Mouse (Mus musculus): ENCODE results near the gene Bicra. TPM values are rescaled to one million over a fixed set of nuclear protein-coding genes. Genes with fewer than 3 reads are reported as not detected.

The Bicra gene
- polyA plus RNA-seq, 1 experiment from 2014 or later, result 6.7 TPM

DNA sequence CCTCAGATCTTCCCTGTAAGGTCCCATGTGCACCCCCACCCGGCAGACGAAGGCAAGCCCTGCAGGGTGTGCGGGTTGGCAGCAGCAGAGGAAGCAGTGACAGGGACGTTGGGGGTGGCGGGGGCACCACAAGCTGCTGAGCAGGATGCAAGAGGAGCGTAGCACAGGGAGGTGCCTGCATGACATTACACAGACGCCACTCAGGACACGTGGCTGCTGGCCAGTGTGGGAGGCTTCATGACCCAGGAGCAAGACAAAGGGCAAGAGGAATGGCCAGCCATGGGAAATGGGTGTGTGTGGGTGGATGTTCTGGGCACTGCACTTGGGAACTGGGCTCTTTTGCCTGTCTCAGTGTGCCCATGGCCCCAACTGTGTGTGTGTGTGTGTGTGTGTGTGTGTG lies 67.5 kb downstream of the Bicra start:
- Histone ChIP-seq H3K4me2 (ENCODE audit: low read depth, low read length) (no peak overlapping the region), H3K9ac (ENCODE audit: low read depth, low read length) (no peak overlapping the region), H3K4me3 (ENCODE audit: low read depth, low read length) (no peak overlapping the region), H3K9me3 (ENCODE audit: control insufficient read depth, low read length) (no peaks in the 10 kb centered on the region), H3K27me3 (replicated peaks; ENCODE audit: control insufficient read depth, insufficient read depth, low read length) (no peaks in the 10 kb centered on the region), H3K36me3 (ENCODE audit: control insufficient read depth, insufficient read depth, low read length) (peaks cover 57% of the 10 kb centered on the region), H3K27ac (replicated peaks; ENCODE audit: low read depth, low read length) (no peak overlapping the region), H3K4me1 (ENCODE audit: control insufficient read depth, insufficient read depth, low read length) (no peaks in the 10 kb centered on the region)
- DNase-seq (ENCODE audit: low spot score) (no peak), ATAC-seq (ENCODE audit: low read depth) (no peak)
- WGBS, result 88% methylated on average over 8 of the region's 8 CpGs

DNA sequence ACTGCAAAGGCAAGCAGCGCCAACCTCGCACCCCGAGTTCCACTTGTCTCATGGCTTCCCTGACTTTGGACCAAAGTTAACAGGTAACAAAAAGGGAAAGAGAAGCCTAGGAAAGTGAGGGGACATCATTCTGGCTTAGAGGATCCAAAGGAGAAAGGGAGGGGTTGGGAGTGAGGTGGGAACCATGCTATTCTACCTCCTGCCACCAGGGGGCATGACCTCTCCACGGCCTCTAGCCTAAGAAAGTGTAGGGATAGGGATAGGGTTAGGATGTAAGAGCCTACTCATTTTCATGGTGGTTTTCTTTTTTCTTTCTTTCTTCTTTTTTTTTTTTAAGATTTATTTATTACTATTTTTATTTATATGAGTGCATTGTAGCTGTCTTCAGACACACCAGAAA lies 71.8 kb downstream of the Bicra start:
- no peak for DNase-seq (ENCODE audit: low spot score)
- Histone ChIP-seq H3K9ac (ENCODE audit: low read depth, low read length) (no peak overlapping the region), H3K9me3 (ENCODE audit: control insufficient read depth, low read length) (no peaks in the 10 kb centered on the region), H3K36me3 (ENCODE audit: control insufficient read depth, insufficient read depth, low read length) (peaks cover 87% of the 10 kb centered on the region), H3K27me3 (replicated peaks; ENCODE audit: control insufficient read depth, insufficient read depth, low read length) (no peaks in the 10 kb centered on the region), H3K27ac (replicated peaks; ENCODE audit: low read depth, low read length) (no peak overlapping the region), H3K4me3 (ENCODE audit: low read depth, low read length) (no peak overlapping the region), H3K4me2 (ENCODE audit: low read depth, low read length) (no peak overlapping the region), H3K4me1 (ENCODE audit: control insufficient read depth, insufficient read depth, low read length) (no peaks in the 10 kb centered on the region)
- ATAC-seq (ENCODE audit: low read depth), result peak; percentile 34; the same call in 1 of the 2 replicates
- 78% methylated on average over 4 of the region's 4 CpGs for WGBS

DNA sequence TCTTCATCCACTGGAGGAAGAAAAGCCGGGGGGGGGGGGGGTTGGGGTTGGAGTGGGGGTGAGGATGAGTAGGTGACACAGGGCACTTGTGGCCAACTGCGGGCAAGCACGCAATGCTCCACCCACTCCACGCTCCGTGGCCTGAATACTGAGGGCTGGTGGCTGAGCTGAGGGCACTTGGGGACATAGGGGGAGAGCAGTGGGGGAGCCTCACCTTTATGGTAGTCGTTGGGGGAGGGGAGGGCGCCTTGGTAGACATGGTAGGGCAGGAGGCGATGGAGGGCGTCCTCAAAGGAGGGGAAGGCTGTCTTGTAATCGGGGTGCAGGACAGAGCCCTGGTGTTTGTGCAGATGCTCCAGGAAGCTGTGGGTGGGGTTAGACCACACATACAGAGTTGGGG lies 72.3 kb downstream of the Bicra start:
- no peaks in the 10 kb centered on the region for H3K4me1 ChIP-seq (ENCODE audit: control insufficient read depth, insufficient read depth, low read length)
- no peak overlapping the region for H3K4me3 ChIP-seq (ENCODE audit: low read depth, low read length)
- no peak overlapping the region for H3K27ac ChIP-seq (replicated peaks; ENCODE audit: low read depth, low read length)
- DNase-seq (ENCODE audit: low spot score) (no peak), ATAC-seq (ENCODE audit: low read depth) (no peak)
- no peaks in the 10 kb centered on the region for H3K27me3 ChIP-seq (replicated peaks; ENCODE audit: control insufficient read depth, insufficient read depth, low read length)
- no peak overlapping the region for H3K4me2 ChIP-seq (ENCODE audit: low read depth, low read length)
- no peaks in the 10 kb centered on the region for H3K9me3 ChIP-seq (ENCODE audit: control insufficient read depth, low read length)
- 92% methylated on average over 9 of the region's 10 CpGs for WGBS
- H3K36me3 ChIP-seq (ENCODE audit: control insufficient read depth, insufficient read depth, low read length), result peaks cover 87% of the 10 kb centered on the region
- H3K9ac ChIP-seq (ENCODE audit: low read depth, low read length), result no peak overlapping the region

DNA sequence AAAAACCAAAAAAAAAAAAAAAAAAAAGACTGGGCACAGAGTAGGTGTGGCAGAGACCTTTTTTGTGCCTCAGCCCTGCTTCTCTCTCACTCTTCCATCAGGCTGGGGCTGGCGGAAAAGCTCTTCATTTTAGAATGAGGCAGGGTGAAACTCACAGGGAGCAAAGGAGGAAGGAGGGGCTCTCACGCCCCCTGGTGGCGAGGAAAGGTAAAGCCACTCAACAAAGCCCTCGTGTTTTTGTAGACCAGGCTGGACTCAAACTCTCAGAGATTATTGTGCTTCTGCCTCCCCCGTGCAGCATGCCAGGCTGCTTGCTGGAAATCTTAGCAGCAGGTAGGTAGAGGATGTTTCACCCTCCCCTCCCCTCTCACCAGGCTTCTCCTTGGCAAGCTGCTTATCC lies 73.0 kb downstream of the Bicra start:
- Histone ChIP-seq H3K4me2 (ENCODE audit: low read depth, low read length) (no peak overlapping the region), H3K27ac (replicated peaks; ENCODE audit: low read depth, low read length) (no peak overlapping the region), H3K4me3 (ENCODE audit: low read depth, low read length) (no peak overlapping the region), H3K36me3 (ENCODE audit: control insufficient read depth, insufficient read depth, low read length) (peaks cover 89% of the 10 kb centered on the region), H3K27me3 (replicated peaks; ENCODE audit: control insufficient read depth, insufficient read depth, low read length) (no peaks in the 10 kb centered on the region), H3K9ac (ENCODE audit: low read depth, low read length) (no peak overlapping the region), H3K9me3 (ENCODE audit: control insufficient read depth, low read length) (no peaks in the 10 kb centered on the region), H3K4me1 (ENCODE audit: control insufficient read depth, insufficient read depth, low read length) (no peaks in the 10 kb centered on the region)
- ATAC-seq (ENCODE audit: low read depth) (no peak), DNase-seq (ENCODE audit: low spot score) (no peak)
- 61% methylated on average over 5 of the region's 5 CpGs for WGBS

DNA sequence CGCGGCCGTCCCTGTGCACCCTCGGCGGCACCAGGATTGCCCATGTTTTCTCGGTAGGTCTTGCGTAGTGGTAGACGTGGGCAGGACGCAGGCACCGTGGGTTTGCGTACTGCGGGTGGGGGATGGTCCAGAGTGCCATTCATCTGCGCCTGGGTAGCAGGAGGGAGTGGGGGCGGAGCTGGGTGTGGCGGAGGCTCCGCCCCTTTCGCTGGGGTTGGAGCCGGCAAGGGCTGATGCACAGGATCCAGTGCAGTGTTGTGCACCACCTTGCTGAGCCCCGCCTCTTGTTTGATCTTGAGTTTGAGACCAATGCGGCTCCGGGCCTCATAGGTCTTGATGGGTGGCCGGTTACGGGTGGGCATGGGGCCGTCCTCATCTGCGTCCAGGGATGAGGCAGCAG lies 75.5 kb downstream of the Bicra start:
- Histone ChIP-seq H3K9ac (ENCODE audit: low read depth, low read length) (no peak overlapping the region), H3K27ac (replicated peaks; ENCODE audit: low read depth, low read length) (no peak overlapping the region)
- no peak for ATAC-seq (ENCODE audit: low read depth)

DNA sequence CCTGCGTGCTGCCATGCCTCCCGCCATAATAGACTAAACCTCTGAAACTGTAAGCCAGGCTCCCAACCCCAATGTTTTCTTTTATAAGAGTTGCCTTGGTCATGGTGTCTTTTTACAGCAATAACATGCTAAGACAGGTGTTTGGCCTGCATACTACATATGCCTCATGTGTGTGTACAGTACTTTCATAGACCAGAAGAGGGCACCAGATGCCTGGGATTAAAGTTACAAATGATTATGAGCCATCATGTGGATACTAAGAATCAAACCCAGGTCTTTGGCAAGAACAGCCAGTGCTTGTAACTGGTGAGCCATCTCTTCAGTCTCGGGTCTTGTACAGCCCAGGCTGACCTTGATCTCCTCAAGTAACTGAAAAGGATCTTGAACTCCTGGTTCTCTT lies 78.0 kb downstream of the Bicra start:
- Histone ChIP-seq H3K4me2 (ENCODE audit: low read depth, low read length) (no peak overlapping the region), H3K9me3 (ENCODE audit: control insufficient read depth, low read length) (no peaks in the 10 kb centered on the region), H3K4me3 (ENCODE audit: low read depth, low read length) (no peak overlapping the region), H3K27ac (replicated peaks; ENCODE audit: low read depth, low read length) (no peak overlapping the region), H3K9ac (ENCODE audit: low read depth, low read length) (no peak overlapping the region), H3K4me1 (ENCODE audit: control insufficient read depth, insufficient read depth, low read length) (peaks cover 9% of the 10 kb centered on the region; the same call in 1 of the 2 replicates), H3K27me3 (replicated peaks; ENCODE audit: control insufficient read depth, insufficient read depth, low read length) (no peaks in the 10 kb centered on the region), H3K36me3 (ENCODE audit: control insufficient read depth, insufficient read depth, low read length) (peaks cover 49% of the 10 kb centered on the region)
- ATAC-seq (ENCODE audit: low read depth) (no peak), DNase-seq (ENCODE audit: low spot score) (no peak)
- 89% methylated on average over 3 of the region's 3 CpGs for WGBS

More for the DNA sequence above, 75.5 kb downstream of the Bicra start:
- Histone ChIP-seq H3K4me2 (ENCODE audit: low read depth, low read length) (no peak overlapping the region), H3K4me3 (ENCODE audit: low read depth, low read length) (no peak overlapping the region), H3K4me1 (ENCODE audit: control insufficient read depth, insufficient read depth, low read length) (no peaks in the 10 kb centered on the region), H3K27me3 (replicated peaks; ENCODE audit: control insufficient read depth, insufficient read depth, low read length) (no peaks in the 10 kb centered on the region), H3K9me3 (ENCODE audit: control insufficient read depth, low read length) (no peaks in the 10 kb centered on the region), H3K36me3 (ENCODE audit: control insufficient read depth, insufficient read depth, low read length) (peaks cover 67% of the 10 kb centered on the region)
- no peak for DNase-seq (ENCODE audit: low spot score)
- 70% methylated on average over 25 of the region's 25 CpGs for WGBS

DNA sequence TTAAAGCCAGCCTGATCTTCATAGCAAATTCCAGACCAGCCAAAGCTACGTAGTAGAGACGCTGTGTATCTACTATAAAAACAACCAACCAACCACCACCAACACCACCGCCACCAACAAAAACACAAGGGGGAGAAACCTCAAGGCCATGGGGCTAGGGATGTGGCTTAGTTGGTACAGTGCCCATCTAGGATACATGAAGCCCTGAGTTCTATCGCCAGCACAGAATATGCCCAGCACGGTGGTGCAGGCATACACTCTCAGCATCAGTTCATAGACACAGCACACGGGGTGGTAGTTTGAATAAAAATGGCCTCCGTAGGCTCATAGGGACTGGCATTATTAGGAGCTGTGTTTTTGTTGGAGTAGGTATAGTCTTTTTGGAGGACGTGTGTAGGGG lies 79.4 kb downstream of the Bicra start:
- 84% methylated on average over 8 of the region's 8 CpGs for WGBS
- Histone ChIP-seq H3K36me3 (ENCODE audit: control insufficient read depth, insufficient read depth, low read length) (peaks cover 41% of the 10 kb centered on the region), H3K27ac (replicated peaks; ENCODE audit: low read depth, low read length) (no peak overlapping the region)

DNA sequence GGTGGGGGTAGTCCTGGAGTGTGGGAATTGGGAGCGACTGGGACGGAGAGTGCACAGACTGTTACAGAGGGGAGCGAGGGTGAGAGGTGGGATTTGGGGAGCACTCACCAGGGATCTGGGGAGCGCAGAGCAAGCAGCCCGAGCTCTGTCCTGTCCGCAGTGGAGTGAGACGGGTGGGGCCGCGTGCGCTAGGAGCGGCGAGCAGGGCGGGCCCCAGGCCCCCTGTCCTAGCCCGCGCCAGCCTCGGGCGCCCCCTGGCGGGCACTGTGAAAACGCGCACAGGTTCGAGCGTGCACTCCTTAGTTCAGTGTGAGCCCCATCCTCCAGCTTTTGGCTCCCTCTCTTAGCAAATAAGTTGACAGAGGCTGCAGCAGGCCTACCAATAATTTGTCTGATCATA lies 80.4 kb downstream of the Bicra start, which contains the start of gene Ehd2:
Gene Ehd2, minus strand, starts transcription at position 256 of the 400 bp plus-strand sequence.
- Histone ChIP-seq H3K36me3 (ENCODE audit: control insufficient read depth, insufficient read depth, low read length) (peaks cover 31% of the 10 kb centered on the region), H3K4me3 (ENCODE audit: low read depth, low read length) (peak within 1 kb of the TSS; percentile 52), H3K27ac (replicated peaks; ENCODE audit: low read depth, low read length) (peak within 1 kb of the TSS; percentile 48; the same call in 1 of the 2 replicates), H3K27me3 (replicated peaks; ENCODE audit: control insufficient read depth, insufficient read depth, low read length) (no peaks in the 10 kb centered on the region), H3K9me3 (ENCODE audit: control insufficient read depth, low read length) (no peaks in the 10 kb centered on the region), H3K4me2 (ENCODE audit: low read depth, low read length) (peak within 1 kb of the TSS; percentile 59), H3K4me1 (ENCODE audit: control insufficient read depth, insufficient read depth, low read length) (peaks cover 26% of the 10 kb centered on the region), H3K9ac (ENCODE audit: low read depth, low read length) (peak within 1 kb of the TSS; percentile 75)
- WGBS, result 4% methylated on average over 9 of the region's 22 CpGs
- ATAC-seq (ENCODE audit: low read depth), result peak; percentile 84
- peak; percentile 86 for DNase-seq (ENCODE audit: low spot score)

More for the DNA sequence above, 79.4 kb downstream of the Bicra start:
- no peaks in the 10 kb centered on the region for H3K9me3 ChIP-seq (ENCODE audit: control insufficient read depth, low read length)
- DNase-seq (ENCODE audit: low spot score) (no peak), ATAC-seq (ENCODE audit: low read depth) (no peak)
- no peaks in the 10 kb centered on the region for H3K27me3 ChIP-seq (replicated peaks; ENCODE audit: control insufficient read depth, insufficient read depth, low read length)
- H3K4me1 ChIP-seq (ENCODE audit: control insufficient read depth, insufficient read depth, low read length), result peaks cover 18% of the 10 kb centered on the region
- H3K9ac ChIP-seq (ENCODE audit: low read depth, low read length), result no peak overlapping the region
- H3K4me3 ChIP-seq (ENCODE audit: low read depth, low read length), result no peak overlapping the region
- no peak overlapping the region for H3K4me2 ChIP-seq (ENCODE audit: low read depth, low read length)

DNA sequence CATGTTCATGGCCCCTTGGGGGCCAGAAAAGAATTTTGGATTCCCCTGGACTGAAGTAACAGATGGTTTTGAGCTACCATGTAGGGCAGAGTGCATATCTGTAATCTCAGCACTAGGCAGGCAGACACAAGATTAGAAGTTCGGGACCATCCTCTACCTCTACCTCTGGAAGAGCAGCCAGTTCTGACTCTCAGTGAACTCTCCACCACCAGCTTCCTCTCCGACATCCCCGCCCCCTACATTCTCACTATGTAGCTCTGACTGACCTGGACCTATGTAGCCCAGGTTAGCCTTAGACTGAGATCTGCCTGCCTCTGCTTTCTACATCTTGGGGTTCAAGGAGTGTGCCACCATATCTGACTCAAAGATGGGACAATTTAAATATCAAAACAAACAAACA lies 81.2 kb downstream of the Bicra start:
- 73% methylated on average over 3 of the region's 3 CpGs for WGBS
- H3K4me1 ChIP-seq (ENCODE audit: control insufficient read depth, insufficient read depth, low read length), result peaks cover 35% of the 10 kb centered on the region
- no peaks in the 10 kb centered on the region for H3K9me3 ChIP-seq (ENCODE audit: control insufficient read depth, low read length)
- no peaks in the 10 kb centered on the region for H3K27me3 ChIP-seq (replicated peaks; ENCODE audit: control insufficient read depth, insufficient read depth, low read length)
- DNase-seq (ENCODE audit: low spot score) (no peak), ATAC-seq (ENCODE audit: low read depth) (no peak)
- H3K9ac ChIP-seq (ENCODE audit: low read depth, low read length), result peak overlapping the region; percentile 75
- 0 out of 2 replicates have a peak overlapping the region, but pooled peaks have one; percentile 48 for H3K27ac ChIP-seq (replicated peaks; ENCODE audit: low read depth, low read length)
- H3K4me3 ChIP-seq (ENCODE audit: low read depth, low read length), result peak overlapping the region; percentile 52
- peaks cover 23% of the 10 kb centered on the region for H3K36me3 ChIP-seq (ENCODE audit: control insufficient read depth, insufficient read depth, low read length)
- peak overlapping the region; percentile 59 for H3K4me2 ChIP-seq (ENCODE audit: low read depth, low read length)
